Mouse (Mus musculus) heart, postnatal 36 days (tissue): Measurements from ENCODE around the gene Crybg1. TPM values are rescaled to one million over a fixed set of nuclear protein-coding genes. Genes with fewer than 3 reads are reported as not detected.

Source experiments
- DNase-seq, 2 experiments: peaks; one replicate each; pipeline ENCODE4 v3.0.0; 2021 to 2022
- intact Hi-C: fragments of 180-260 bp; cut with DNase I; formaldehyde crosslinking; loops from one replicate; pipeline ENCODE4 v1.15.1; 2025
- total RNA-seq, 2 experiments: library from RNA; stranded (reverse); gene quantifications; 2 replicates each; pipeline ENCODE4 v1.2.3; 2021

Gene Crybg1
- total RNA-seq, 2 experiments from 2014 or later = 2.4 to 3.8 TPM

GRCm38 (mm10) chr10:44110460-44110859 lies 38.2 kb downstream of the Crybg1 start:
- no peak for DNase-seq
- intact Hi-C loops = no loop called here

- DNase-seq = no peak
- intact Hi-C loops = no loop called here
These were observed 53.9 kb downstream of the Crybg1 start for GRCm38 (mm10) chr10:44094794-44095193.

- intact Hi-C loops = no loop called here
These were observed 56.9 kb downstream of the Crybg1 start for GRCm38 (mm10) chr10:44091757-44092156.

GRCm38 (mm10) chr10:44080351-44080750 lies 68.3 kb downstream of the Crybg1 start:
- intact Hi-C loops = no loop called here
- DNase-seq = no peak

More at GRCm38 (mm10) chr10:44091757-44092156, 56.9 kb downstream of the Crybg1 start:
- DNase-seq = no peak

- intact Hi-C loops = no loop called here
- no peak for DNase-seq
These were observed 69.7 kb downstream of the Crybg1 start for GRCm38 (mm10) chr10:44078799-44079521.

- intact Hi-C loops = loop anchor here (1.0 to 2.0 kb wide), 3 partner anchors 68 to 496 kb away; no protein-coding TSS in a partner anchor
- DNase-seq = peak; percentile 57 to 61
These were observed 77.6 kb downstream of the Crybg1 start for GRCm38 (mm10) chr10:44071095-44071494.

GRCm38 (mm10) chr10:44069131-44069530 lies 79.5 kb downstream of the Crybg1 start:
- intact Hi-C loops = no loop called here
- no peak for DNase-seq

GRCm38 (mm10) chr10:44065848-44066360 lies 82.7 kb downstream of the Crybg1 start:
- intact Hi-C loops = no loop called here
- no peak for DNase-seq

- DNase-seq = no peak
- intact Hi-C loops = no loop called here
These were observed 85.7 kb downstream of the Crybg1 start for GRCm38 (mm10) chr10:44062981-44063380.

GRCm38 (mm10) chr10:44050913-44051312 lies 97.7 kb downstream of the Crybg1 start:
- DNase-seq = no peak
- intact Hi-C loops = no loop called here

GRCm38 (mm10) chr10:44044727-44045126 lies 103.9 kb downstream of the Crybg1 start:
- DNase-seq = no peak
- intact Hi-C loops = no loop called here

- no peak for DNase-seq
- intact Hi-C loops = no loop called here
These were observed 105.0 kb downstream of the Crybg1 start for GRCm38 (mm10) chr10:44043630-44044029.

GRCm38 (mm10) chr10:44039185-44039584 lies 109.5 kb downstream of the Crybg1 start:
- DNase-seq = no peak
- intact Hi-C loops = no loop called here

GRCm38 (mm10) chr10:44037918-44038544 lies 110.6 kb downstream of the Crybg1 start:
- intact Hi-C loops = no loop called here
- DNase-seq = no peak

GRCm38 (mm10) chr10:44029566-44029965 lies 119.1 kb downstream of the Crybg1 start:
- intact Hi-C loops = no loop called here
- DNase-seq = no peak

- intact Hi-C loops = no loop called here
- DNase-seq = no peak
These were observed 121.4 kb downstream of the Crybg1 start for GRCm38 (mm10) chr10:44027226-44027625.

- intact Hi-C loops = no loop called here
- no peak for DNase-seq
These were observed 122.5 kb downstream of the Crybg1 start for GRCm38 (mm10) chr10:44026105-44026504.

GRCm38 (mm10) chr10:44024705-44025104 lies 123.9 kb downstream of the Crybg1 start:
- intact Hi-C loops = no loop called here
- no peak for DNase-seq

GRCm38 (mm10) chr10:44020141-44020540 lies 128.5 kb downstream of the Crybg1 start:
- DNase-seq = no peak
- intact Hi-C loops = no loop called here

GRCm38 (mm10) chr10:44018562-44018961 lies 130.1 kb downstream of the Crybg1 start:
- intact Hi-C loops = no loop called here
- no peak for DNase-seq

- intact Hi-C loops = no loop called here
- DNase-seq = no peak
These were observed 133.0 kb downstream of the Crybg1 start for GRCm38 (mm10) chr10:44015631-44016030.

- DNase-seq = no peak
- intact Hi-C loops = no loop called here
These were observed 134.8 kb downstream of the Crybg1 start for GRCm38 (mm10) chr10:44013885-44014284.
